Mouse (Mus musculus): ENCODE results near the gene Chid1. TPM values are rescaled to one million over a fixed set of nuclear protein-coding genes. Genes with fewer than 3 reads are reported as not detected.

Gene Chid1
- polyA plus RNA-seq, 1 experiment from 2014 or later, result 15.6 TPM

GRCm38 (mm10) chr7:141578943-141579342, 39.3 kb upstream of the Chid1 start:
- Histone ChIP-seq H3K4me1 (ENCODE audit: insufficient read depth, low read depth, low read length) (no peaks in the 10 kb centered on the region), H3K4me3 (ENCODE audit: low read depth, low read length) (no peak overlapping the region), H3K36me3 (ENCODE audit: insufficient read depth, low read length) (no peaks in the 10 kb centered on the region), H3K27me3 (replicated peaks; ENCODE audit: insufficient read depth, low read length) (no peaks in the 10 kb centered on the region), H3K27ac (ENCODE audit: low read length) (no peak overlapping the region), H3K4me2 (replicated peaks; ENCODE audit: low read depth, low read length) (no peak overlapping the region), H3K9ac (replicated peaks; ENCODE audit: low read depth) (no peak overlapping the region), H3K9me3 (ENCODE audit: low read length) (no peaks in the 10 kb centered on the region)
- DNase-seq (ENCODE audit: low spot score) (no peak), ATAC-seq (peak; percentile 32)
- WGBS, result 92% methylated on average over 2 of the region's 2 CpGs
- TF ChIP-seq CTCF (IDR thresholded peaks at IDR 0.05) (no peak), EP300 (IDR thresholded peaks at IDR 0.05) (no peak)

GRCm38 (mm10) chr7:141578511-141578910, 38.9 kb upstream of the Chid1 start:
- Histone ChIP-seq H3K4me3 (ENCODE audit: low read depth, low read length) (no peak overlapping the region), H3K9me3 (ENCODE audit: low read length) (no peaks in the 10 kb centered on the region), H3K4me2 (replicated peaks; ENCODE audit: low read depth, low read length) (no peak overlapping the region), H3K27me3 (replicated peaks; ENCODE audit: insufficient read depth, low read length) (no peaks in the 10 kb centered on the region), H3K9ac (replicated peaks; ENCODE audit: low read depth) (no peak overlapping the region), H3K27ac (ENCODE audit: low read length) (no peak overlapping the region), H3K36me3 (ENCODE audit: insufficient read depth, low read length) (no peaks in the 10 kb centered on the region), H3K4me1 (ENCODE audit: insufficient read depth, low read depth, low read length) (no peaks in the 10 kb centered on the region)
- DNase-seq (ENCODE audit: low spot score) (no peak), ATAC-seq (no peak)
- TF ChIP-seq EP300 (IDR thresholded peaks at IDR 0.05) (no peak), CTCF (IDR thresholded peaks at IDR 0.05) (no peak)
- 97% methylated on average over 1 of the region's 1 CpGs for WGBS

GRCm38 (mm10) chr7:141577801-141578200, 38.1 kb upstream of the Chid1 start:
- H3K27me3 ChIP-seq (replicated peaks; ENCODE audit: insufficient read depth, low read length), result no peaks in the 10 kb centered on the region
- no peak overlapping the region for H3K4me2 ChIP-seq (replicated peaks; ENCODE audit: low read depth, low read length)
- DNase-seq (ENCODE audit: low spot score) (no peak), ATAC-seq (no peak)
- H3K9me3 ChIP-seq (ENCODE audit: low read length), result no peaks in the 10 kb centered on the region
- no peaks in the 10 kb centered on the region for H3K4me1 ChIP-seq (ENCODE audit: insufficient read depth, low read depth, low read length)
- no peak overlapping the region for H3K27ac ChIP-seq (ENCODE audit: low read length)
- H3K4me3 ChIP-seq (ENCODE audit: low read depth, low read length), result no peak overlapping the region
- no peaks in the 10 kb centered on the region for H3K36me3 ChIP-seq (ENCODE audit: insufficient read depth, low read length)
- WGBS, result 70% methylated on average over 3 of the region's 3 CpGs
- H3K9ac ChIP-seq (replicated peaks; ENCODE audit: low read depth), result no peak overlapping the region
- TF ChIP-seq CTCF (IDR thresholded peaks at IDR 0.05) (no peak), EP300 (IDR thresholded peaks at IDR 0.05) (no peak)

- H3K4me3 ChIP-seq (ENCODE audit: low read depth, low read length), result no peak overlapping the region
- DNase-seq (ENCODE audit: low spot score) (no peak), ATAC-seq (no peak)
- H3K9ac ChIP-seq (replicated peaks; ENCODE audit: low read depth), result no peak overlapping the region
- H3K4me2 ChIP-seq (replicated peaks; ENCODE audit: low read depth, low read length), result no peak overlapping the region
- no peaks in the 10 kb centered on the region for H3K27me3 ChIP-seq (replicated peaks; ENCODE audit: insufficient read depth, low read length)
- 82% methylated on average over 2 of the region's 3 CpGs for WGBS
- H3K36me3 ChIP-seq (ENCODE audit: insufficient read depth, low read length), result no peaks in the 10 kb centered on the region
- no peaks in the 10 kb centered on the region for H3K4me1 ChIP-seq (ENCODE audit: insufficient read depth, low read depth, low read length)
- no peaks in the 10 kb centered on the region for H3K9me3 ChIP-seq (ENCODE audit: low read length)
- no peak overlapping the region for H3K27ac ChIP-seq (ENCODE audit: low read length)
- TF ChIP-seq EP300 (IDR thresholded peaks at IDR 0.05), result no peak
- TF ChIP-seq CTCF (IDR thresholded peaks at IDR 0.05), result no peak
These were observed 35.8 kb upstream of the Chid1 start for GRCm38 (mm10) chr7:141575481-141575880.

GRCm38 (mm10) chr7:141574041-141574440, 34.4 kb upstream of the Chid1 start:
- DNase-seq (ENCODE audit: low spot score) (no peak), ATAC-seq (no peak)
- Histone ChIP-seq H3K27me3 (replicated peaks; ENCODE audit: insufficient read depth, low read length) (no peaks in the 10 kb centered on the region), H3K4me2 (replicated peaks; ENCODE audit: low read depth, low read length) (no peak overlapping the region), H3K27ac (ENCODE audit: low read length) (no peak overlapping the region), H3K9me3 (ENCODE audit: low read length) (no peaks in the 10 kb centered on the region), H3K4me3 (ENCODE audit: low read depth, low read length) (no peak overlapping the region), H3K36me3 (ENCODE audit: insufficient read depth, low read length) (no peaks in the 10 kb centered on the region), H3K4me1 (ENCODE audit: insufficient read depth, low read depth, low read length) (peaks cover 3% of the 10 kb centered on the region; the same call in 1 of the 2 replicates), H3K9ac (replicated peaks; ENCODE audit: low read depth) (no peak overlapping the region)
- 42% methylated on average over 3 of the region's 3 CpGs for WGBS
- TF ChIP-seq EP300 (IDR thresholded peaks at IDR 0.05), result no peak
- TF ChIP-seq CTCF (IDR thresholded peaks at IDR 0.05), result no peak

- ATAC-seq (0 out of 2 replicates have a peak, but pooled peaks have one; percentile 15), DNase-seq (ENCODE audit: low spot score) (no peak)
- H3K36me3 ChIP-seq (ENCODE audit: insufficient read depth, low read length), result no peaks in the 10 kb centered on the region
- H3K9me3 ChIP-seq (ENCODE audit: low read length), result no peaks in the 10 kb centered on the region
- H3K27me3 ChIP-seq (replicated peaks; ENCODE audit: insufficient read depth, low read length), result no peaks in the 10 kb centered on the region
- 68% methylated on average over 4 of the region's 4 CpGs for WGBS
- H3K9ac ChIP-seq (replicated peaks; ENCODE audit: low read depth), result no peak overlapping the region
- H3K27ac ChIP-seq (ENCODE audit: low read length), result no peak overlapping the region
- no peak overlapping the region for H3K4me3 ChIP-seq (ENCODE audit: low read depth, low read length)
- H3K4me1 ChIP-seq (ENCODE audit: insufficient read depth, low read depth, low read length), result peaks cover 5% of the 10 kb centered on the region; the same call in 1 of the 2 replicates
- TF ChIP-seq EP300 (IDR thresholded peaks at IDR 0.05) (no peak), CTCF (IDR thresholded peaks at IDR 0.05) (no peak)
- H3K4me2 ChIP-seq (replicated peaks; ENCODE audit: low read depth, low read length), result no peak overlapping the region
These were observed 31.1 kb upstream of the Chid1 start for GRCm38 (mm10) chr7:141570625-141571295.
